Mouse (Mus musculus): Measurements from ENCODE around the gene Lrrfip1.

- TF ChIP-seq CTCF (IDR thresholded peaks at IDR 0.05; ENCODE audit: low read depth, low read length): no peak
- no peak for TF ChIP-seq POLR2A (IDR thresholded peaks at IDR 0.05; ENCODE audit: borderline replicate concordance, low read depth, low read length)
These were observed 59.0 kb downstream of the Lrrfip1 start for GRCm38 (mm10) chr1:91057311-91058245.

All from bone marrow macrophage, adult 2 months (primary cell).